Mouse (Mus musculus) kidney, postnatal 36 days (tissue): ENCODE measurements around the gene Parva.

Experiments
- DNase-seq, 2 experiments: peaks; one replicate each; pipeline ENCODE4 v3.0.0; 2021 to 2022; ENCODE audit warnings: mixed read lengths in 2 of 2

The Parva gene

DNA sequence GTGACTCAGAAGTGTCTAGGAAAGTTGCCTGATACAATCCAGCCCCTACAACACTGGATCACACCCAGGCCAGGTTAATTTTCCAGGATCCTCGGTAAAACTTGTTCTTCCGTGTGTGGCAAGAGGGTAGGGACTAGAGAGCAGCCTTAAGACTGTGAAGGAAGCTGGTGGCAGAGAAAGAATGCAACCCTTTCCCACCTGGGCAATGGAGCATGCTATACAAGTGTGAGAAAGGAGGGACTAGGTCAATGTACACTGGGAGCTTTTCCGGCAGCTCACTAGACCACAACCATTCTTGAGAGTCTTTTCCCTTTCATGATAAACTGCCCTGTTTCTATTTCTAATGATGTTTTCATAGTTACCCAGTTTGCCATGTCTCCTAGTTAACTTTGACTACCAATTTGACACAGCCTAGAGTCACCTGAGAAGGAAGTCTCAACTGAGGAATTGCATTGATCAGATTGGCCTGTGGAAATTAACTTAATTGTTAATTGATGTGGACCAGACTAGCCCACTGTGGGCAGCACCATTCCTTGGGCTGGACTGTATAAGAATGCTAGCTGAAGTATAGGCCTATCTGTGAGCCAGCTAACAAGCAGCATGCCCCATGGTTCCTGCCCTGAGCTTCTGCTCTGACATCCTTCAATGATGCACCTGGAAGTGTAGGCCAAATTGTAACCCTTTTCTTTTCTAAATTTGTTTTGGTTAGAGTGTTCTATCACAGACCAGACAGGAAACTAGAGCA lies 186.9 kb downstream of the Parva start:
- DNase-seq = peak in 1 of 2 experiments; percentile 24

DNA sequence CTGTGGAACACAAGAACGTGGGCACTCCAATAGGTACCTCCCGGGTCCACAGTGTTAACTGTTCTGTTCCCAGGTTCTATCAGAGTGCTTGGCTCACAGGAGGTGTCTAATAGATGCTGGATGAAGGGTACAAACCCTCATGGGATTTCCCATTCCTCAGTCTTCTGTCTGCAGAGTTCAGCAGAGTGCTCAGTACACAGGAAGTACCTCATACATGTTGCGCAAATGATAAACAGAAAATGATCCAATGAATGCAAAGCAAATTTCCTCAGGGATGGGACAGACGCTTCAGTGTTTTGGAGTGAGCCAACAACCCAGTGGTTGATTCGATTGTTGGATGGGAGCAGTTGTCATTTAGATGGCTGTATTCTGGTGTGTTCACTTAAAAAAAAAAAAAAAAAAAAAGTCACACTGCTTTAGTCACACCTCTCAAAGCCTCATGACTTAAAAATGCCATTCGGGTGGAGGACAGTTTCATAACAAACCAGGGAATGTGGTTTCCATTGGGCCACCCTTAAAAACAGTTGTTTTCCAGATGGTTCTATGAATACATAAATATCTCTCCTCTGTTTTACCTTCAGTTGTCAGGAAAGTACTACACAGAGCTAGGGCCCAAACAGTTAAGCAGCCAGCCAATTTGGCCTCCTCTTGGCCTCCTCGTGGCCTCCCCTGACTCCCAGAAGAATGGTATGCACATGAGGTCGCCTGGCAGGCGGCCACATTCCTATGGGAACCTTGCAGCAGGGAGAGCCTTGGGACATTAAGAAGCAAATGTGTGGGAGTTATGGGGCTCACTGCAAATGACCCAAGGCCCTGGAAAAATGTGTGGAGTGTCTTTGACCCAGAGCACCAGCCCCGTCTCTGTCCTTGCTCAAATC lies 187.7 kb downstream of the Parva start:
- peak; percentile 83 to 84 for DNase-seq

DNA sequence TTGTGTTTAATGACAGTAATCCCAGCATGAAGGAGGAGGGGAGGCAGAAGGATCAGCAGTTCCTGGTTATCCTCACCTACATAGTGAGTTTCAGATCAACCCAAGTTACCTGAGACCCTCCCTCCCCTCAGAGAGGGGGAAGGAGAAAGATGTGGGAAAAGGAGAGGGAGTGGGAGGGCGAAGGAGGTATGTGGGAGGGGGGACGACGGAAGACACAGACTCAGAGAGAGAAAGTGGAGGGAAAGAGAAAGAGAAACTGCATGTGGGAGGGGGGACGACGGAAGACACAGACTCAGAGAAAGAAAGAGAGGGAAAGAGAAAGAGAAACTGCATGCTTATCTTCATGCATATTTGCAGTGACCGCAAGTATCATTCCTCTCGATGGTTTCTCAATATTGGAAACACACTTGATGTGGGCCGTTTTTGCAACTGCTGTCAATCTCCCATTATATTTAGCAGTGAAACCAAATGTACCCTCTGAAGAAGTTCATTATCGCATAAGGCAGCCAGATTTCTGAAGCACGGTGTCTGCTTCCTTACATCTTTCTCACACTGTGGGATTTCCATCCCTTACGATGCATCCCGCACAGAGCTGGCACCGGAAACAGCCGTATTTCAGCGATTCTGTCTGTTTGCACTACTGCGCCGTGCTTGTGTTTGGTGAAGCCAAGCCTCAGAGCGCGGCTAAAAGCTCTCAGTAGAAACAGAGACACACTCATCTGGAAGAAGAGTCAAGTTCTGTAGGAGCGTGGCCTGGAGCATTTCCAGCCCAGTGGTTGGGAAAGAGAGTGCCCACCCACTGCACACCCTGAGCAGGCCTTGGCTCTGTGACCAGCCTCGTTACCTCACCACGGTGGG lies 193.2 kb downstream of the Parva start:
- DNase-seq = no peak

DNA sequence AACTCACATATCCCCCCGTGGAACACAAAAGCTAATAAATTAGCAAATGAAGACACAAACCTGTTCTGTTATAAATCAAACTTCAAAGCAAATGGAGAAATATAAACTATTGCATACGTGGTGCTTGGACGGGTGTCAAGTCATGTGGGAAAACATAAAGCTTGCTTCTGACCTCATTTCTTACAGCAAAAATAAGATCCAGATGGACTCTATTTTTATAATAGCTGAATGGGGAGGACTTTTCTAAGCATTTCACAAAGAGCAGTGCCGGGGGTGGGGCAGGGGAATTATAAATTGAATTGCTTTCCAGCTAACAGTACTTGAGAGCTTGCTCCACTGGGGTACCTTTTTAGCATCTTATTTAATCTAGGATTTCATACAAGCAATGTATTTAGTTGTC lies 200.2 kb downstream of the Parva start:
- no peak for DNase-seq

DNA sequence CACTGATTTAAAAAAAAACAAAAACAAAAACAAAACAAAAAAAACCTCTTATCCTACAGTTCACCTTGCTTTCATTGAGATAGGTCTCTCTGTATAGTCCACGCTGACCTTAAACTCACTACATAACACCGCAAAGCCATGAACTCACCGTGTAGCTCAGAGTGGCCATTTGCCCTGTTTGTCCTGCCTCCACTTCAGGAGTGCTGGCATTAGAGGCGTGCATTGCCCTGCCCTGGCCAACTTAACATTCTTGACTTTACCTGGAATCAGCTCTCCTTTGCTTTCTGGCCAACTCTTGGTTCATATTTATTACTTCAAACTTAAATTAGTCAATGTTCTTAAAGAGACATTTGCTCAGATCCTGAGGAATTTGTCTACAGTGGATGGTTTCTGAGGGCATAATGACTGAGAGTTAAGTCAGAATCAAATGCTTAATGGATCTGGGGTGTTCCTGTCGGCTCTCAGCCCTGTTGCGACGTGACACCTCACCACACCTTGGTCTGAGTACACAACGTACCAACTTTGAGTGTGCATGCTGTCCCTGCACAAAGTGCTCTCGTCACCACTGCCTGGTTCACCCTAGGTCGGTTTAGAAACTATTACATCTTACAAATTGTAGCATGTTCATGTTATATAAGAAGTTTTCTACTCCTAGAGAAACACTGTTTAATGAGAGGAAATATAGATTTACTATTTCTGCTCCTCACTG lies 207.4 kb downstream of the Parva start:
- no peak for DNase-seq

DNA sequence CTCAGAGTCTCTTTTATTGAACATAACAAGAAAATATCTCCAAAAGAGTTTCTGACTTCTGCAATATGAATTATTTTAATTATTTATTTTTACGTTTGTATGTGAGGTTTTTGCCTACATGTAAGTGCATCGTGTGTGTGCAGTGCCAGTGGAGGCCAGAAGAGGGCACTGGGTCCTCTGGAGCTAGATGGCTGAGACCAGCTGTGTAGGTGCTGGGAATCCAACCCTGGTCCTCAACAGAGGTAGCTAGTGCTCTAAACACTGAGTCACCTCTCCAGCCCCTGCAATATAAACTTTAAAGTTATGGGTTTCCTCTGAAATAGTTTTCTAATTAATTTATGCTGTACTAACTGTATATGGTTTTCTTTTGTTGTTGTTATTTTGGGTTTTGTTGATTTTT lies 208.6 kb downstream of the Parva start:
- DNase-seq = no peak
